In genomic region chr17:80921286-80922134, GRCm38 (mm10) we compare ENCODE assay signal across 9 mouse cellular contexts. TPM values are rescaled to one million over a fixed set of nuclear protein-coding genes. Genes with fewer than 3 reads are reported as not detected.
DNase-seq lines count a peak whose midpoint lies in the region; ATAC-seq lines count a peak whose summit lies in the region.
"Had no signal": no experiment of that assay in that cellular context is flagged by ENCODE, and none has a peak within 500 bp of the region (broad histone marks: within the 10 kb centered on the region; RNA-seq: fewer than 3 reads in every experiment).

No protein-coding gene starts in this region.

- H3K27me3 ChIP-seq in hindbrain, embryonic 13.5 days, result no peaks in the 10 kb centered on the region
- H3K27me3 ChIP-seq in hindbrain, embryonic 12.5 days, result no peaks in the 10 kb centered on the region
- H3K27me3 ChIP-seq: neural tube, embryonic 12.5 days had no signal

- intact Hi-C loops in left cerebral cortex, postnatal 10 days (cut with DNase I), result no loop called here

- H3K4me2 ChIP-seq in hindbrain, embryonic 13.5 days, result no peak overlapping the region
- H3K4me2 ChIP-seq in hindbrain, embryonic 12.5 days (replicated peaks), result no peak overlapping the region
- H3K4me2 ChIP-seq: neural tube, embryonic 12.5 days had no signal

- WGBS in hindbrain, embryonic 13.5 days, result 71% methylated on average over 10 of the region's 10 CpGs
- 78% methylated on average over 10 of the region's 10 CpGs for WGBS in hindbrain, embryonic 12.5 days

- no peak overlapping the region for H3K9ac ChIP-seq in hindbrain, embryonic 13.5 days
- no peak overlapping the region for H3K9ac ChIP-seq in hindbrain, embryonic 12.5 days
- H3K9ac ChIP-seq: neural tube, embryonic 12.5 days had no signal

- no peak overlapping the region for H3K4me3 ChIP-seq in hindbrain, embryonic 13.5 days
- no peak overlapping the region for H3K4me3 ChIP-seq in hindbrain, embryonic 12.5 days
- H3K4me3 ChIP-seq: neural tube, embryonic 12.5 days had no signal

- ATAC-seq in hindbrain, embryonic 13.5 days (ENCODE audit: low FRiP score), result no peak; the same call in 1 of the 2 replicates
- ATAC-seq in hindbrain, embryonic 12.5 days (ENCODE audit: low FRiP score), result no peak
- no peak for ATAC-seq in inflammation-experienced regulatory T-cells, adult 6 months
- no peak for ATAC-seq in erythroid progenitor cell, adult 5-6 weeks (replicated peaks; ENCODE audit: low FRiP score, poor library complexity, severe bottlenecking)

- H3K27ac ChIP-seq in hindbrain, embryonic 13.5 days, result peak overlapping the region; percentile 19; the same call in 1 of the 2 replicates
- no peak overlapping the region for H3K27ac ChIP-seq in hindbrain, embryonic 12.5 days
- H3K27ac ChIP-seq: neural tube, embryonic 12.5 days had no signal

- DNase-seq in adipocyte (ENCODE audit: low spot score), result peak; percentile 81
- DNase-seq in cerebellum, adult 9-10 months, result peak; percentile 88
- DNase-seq in left cerebral cortex, postnatal 10 days (ENCODE audit: extremely low spot score in 1 of 2, low spot score in 2 of 2), result peak; percentile 47 to 54
- DNase-seq in thymus, postnatal 4 days, result no peak

- H3K9me3 ChIP-seq in hindbrain, embryonic 13.5 days, result no peaks in the 10 kb centered on the region
- no peaks in the 10 kb centered on the region for H3K9me3 ChIP-seq in hindbrain, embryonic 12.5 days (replicated peaks)
- H3K9me3 ChIP-seq: neural tube, embryonic 12.5 days had no signal

- H3K4me1 ChIP-seq in hindbrain, embryonic 13.5 days (replicated peaks), result peaks cover 5% of the 10 kb centered on the region; the same call in 1 of the 2 replicates
- no peaks in the 10 kb centered on the region for H3K4me1 ChIP-seq in hindbrain, embryonic 12.5 days
- H3K4me1 ChIP-seq: neural tube, embryonic 12.5 days had no signal

- H3K36me3 ChIP-seq in hindbrain, embryonic 13.5 days, result no peaks in the 10 kb centered on the region
- no peaks in the 10 kb centered on the region for H3K36me3 ChIP-seq in hindbrain, embryonic 12.5 days
- H3K36me3 ChIP-seq: neural tube, embryonic 12.5 days had no signal

RNA-seq across cellular contexts. Expression of gene Tmem178, which starts 22.9 kb away (rescaled TPM):
- polyA plus RNA-seq in hindbrain, embryonic 13.5 days (2015; fragmentation: Nextera tagmentation; extraction: Ambion mirVana), result 31.8 and 35.4 TPM in 2 replicates
- polyA plus RNA-seq in hindbrain, embryonic 12.5 days (2016; fragmentation: Nextera tagmentation; extraction: Ambion mirVana), result 23.1 and 23.7 TPM in 2 replicates
- 10 to 100 TPM; 77.1 to 80.7 TPM for total RNA-seq in left cerebral cortex, postnatal 10 days (2021)
- not detected for polyA plus RNA-seq in inflammation-experienced regulatory T-cells, adult 6 months (2017; shearing (Covaris generic))
- total RNA-seq in erythroid progenitor cell, adult 5-6 weeks (2015; ENCODE audit: low replicate concordance), result not detected in 2 replicates
- total RNA-seq in erythroid progenitor cell, adult 5-6 weeks (2017; ENCODE audit: low replicate concordance), result not detected in 2 replicates

Comparison
In these comparisons a context has a peak if more than half of its experiments do, and no peak if none do; other contexts are left out.
1. RNA of gene Tmem178, which starts 22.9 kb away (polyA plus RNA-seq): 31.8 to 35.4 TPM in hindbrain, embryonic 13.5 days and 23.1 to 23.7 TPM in hindbrain, embryonic 12.5 days; not detected in inflammation-experienced regulatory T-cells, adult 6 months; every median in the first group is over 10 times any median in the second.